Mouse (Mus musculus) forebrain, embryonic 11.5 days (tissue): ENCODE data around the gene E2f2. TPM values are rescaled to one million over a fixed set of nuclear protein-coding genes. Genes with fewer than 3 reads are reported as not detected.

Experiments used
- ATAC-seq: fragments of 200-750 bp; cut with Nextera tagmentation; replicated peaks from 2 replicates; pipeline ENCODE4 v1.8.0; 2017; ENCODE audit warnings: moderate TSS enrichment; ENCODE audit not compliant: low FRiP score
- DNase-seq: peaks from one replicate; pipeline ENCODE4 v3.0.0-alpha.2; 2017; ENCODE audit warnings: low spot score
- H3K27ac ChIP-seq: fragments of 300-500 bp; sonication (generic); 2 replicates; pipeline ENCODE4 v1.5.1; 2014; ENCODE audit warnings: low read depth, low read length
- H3K27me3 ChIP-seq: fragments of 300-500 bp; sonication (generic); 2 replicates; pipeline ENCODE4 v1.6.1; 2014; ENCODE audit warnings: mild to moderate bottlenecking, low read length, mixed read lengths; ENCODE audit not compliant: control insufficient read depth, insufficient read depth
- H3K36me3 ChIP-seq: fragments of 300-500 bp; sonication (generic); 2 replicates; pipeline ENCODE4 v1.6.1; 2014; ENCODE audit warnings: mild to moderate bottlenecking, low read length, moderate library complexity, mixed read lengths; ENCODE audit not compliant: control insufficient read depth, insufficient read depth
- H3K4me1 ChIP-seq: fragments of 300-500 bp; sonication (generic); replicated peaks from 2 replicates; pipeline ENCODE4 v1.6.1; 2014; ENCODE audit warnings: low read length, mixed read lengths; ENCODE audit not compliant: control insufficient read depth, insufficient read depth
- H3K4me2 ChIP-seq: fragments of 300-500 bp; sonication (generic); 2 replicates; pipeline ENCODE4 v1.6.1; 2014; ENCODE audit warnings: low read depth, mild to moderate bottlenecking, low read length, moderate library complexity, mixed read lengths; ENCODE audit not compliant: severe bottlenecking
- H3K4me3 ChIP-seq: fragments of 300-500 bp; sonication (generic); 2 replicates; pipeline ENCODE4 v1.5.1; 2014; ENCODE audit warnings: low read depth, low read length
- H3K9ac ChIP-seq: fragments of 300-500 bp; sonication (generic); 2 replicates; pipeline ENCODE4 v1.6.1; 2014; ENCODE audit warnings: low read length
- H3K9me3 ChIP-seq: fragments of 300-500 bp; sonication (generic); 2 replicates; pipeline ENCODE4 v1.6.1; 2016; ENCODE audit warnings: low read length, mixed read lengths; ENCODE audit not compliant: control insufficient read depth
- WGBS: fragments of 180-500 bp; shearing (Covaris S2); extraction: QIAGEN DNeasy Blood & Tissue Kit; methylation state at CpG from one replicate; pipeline ENCODE4 v1.1.7; 2014; 5-methylcytosine and 5-hydroxymethylcytosine counted together
- polyA plus RNA-seq: library from polyadenylated mRNA; unstranded; fragments of >200 nt; fragmentation: Nextera tagmentation; extraction: Ambion mirVana; gene quantifications from 2 replicates; pipeline ENCODE4 v1.2.1, GENCODE M21; 2014

E2f2 gene
- polyA plus RNA-seq, 1 experiment from 2014 or later = 10.2 TPM

DNA sequence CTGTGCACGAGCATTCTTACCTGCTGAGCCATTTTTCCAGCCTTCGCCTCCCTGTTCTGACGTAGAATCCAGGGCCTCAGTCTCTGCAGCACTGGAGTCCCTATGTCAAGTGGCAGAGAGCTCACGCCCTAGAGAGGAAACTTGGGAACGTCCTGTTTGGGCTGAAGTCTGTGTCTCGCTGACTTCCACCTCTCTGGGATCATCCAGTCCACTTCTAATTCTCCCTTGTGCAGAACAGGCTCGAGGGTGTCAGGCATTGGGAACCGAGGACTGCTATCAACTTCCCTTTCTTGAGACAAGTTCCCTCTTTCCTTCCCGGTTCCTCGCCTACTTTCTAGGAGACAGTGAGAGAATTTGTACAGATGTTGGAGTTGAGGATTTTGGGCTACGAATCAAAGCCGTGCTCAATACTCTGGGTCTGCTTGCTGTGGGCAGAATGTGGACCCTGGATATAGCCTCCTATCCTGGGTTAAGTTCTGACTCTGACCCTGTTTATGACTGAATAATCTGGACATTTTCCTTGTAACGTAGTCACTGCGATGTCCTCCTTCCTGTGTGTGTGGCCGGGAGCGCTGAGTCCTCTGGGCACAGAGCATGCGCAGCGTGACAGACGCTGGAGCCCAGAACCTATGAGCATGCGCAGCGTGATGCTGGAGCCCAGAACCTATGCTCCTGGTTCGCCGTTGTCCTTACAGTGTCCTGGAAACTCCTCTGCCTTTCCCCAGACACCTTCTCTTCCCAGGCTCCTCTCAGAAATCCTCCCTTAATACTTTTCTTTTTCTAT lies 52.7 kb downstream of the E2f2 start:
- WGBS = 82% methylated on average over 23 of the region's 23 CpGs
- no peak overlapping the region for H3K4me3 ChIP-seq
- no peak overlapping the region for H3K9ac ChIP-seq
- no peaks in the 10 kb centered on the region for H3K36me3 ChIP-seq
- no peak for DNase-seq
- no peak overlapping the region for H3K4me2 ChIP-seq
- no peaks in the 10 kb centered on the region for H3K27me3 ChIP-seq
- ATAC-seq = no peak
- H3K9me3 ChIP-seq = no peaks in the 10 kb centered on the region
- H3K27ac ChIP-seq = peak overlapping the region; percentile 50
- H3K4me1 ChIP-seq = peaks cover 15% of the 10 kb centered on the region

DNA sequence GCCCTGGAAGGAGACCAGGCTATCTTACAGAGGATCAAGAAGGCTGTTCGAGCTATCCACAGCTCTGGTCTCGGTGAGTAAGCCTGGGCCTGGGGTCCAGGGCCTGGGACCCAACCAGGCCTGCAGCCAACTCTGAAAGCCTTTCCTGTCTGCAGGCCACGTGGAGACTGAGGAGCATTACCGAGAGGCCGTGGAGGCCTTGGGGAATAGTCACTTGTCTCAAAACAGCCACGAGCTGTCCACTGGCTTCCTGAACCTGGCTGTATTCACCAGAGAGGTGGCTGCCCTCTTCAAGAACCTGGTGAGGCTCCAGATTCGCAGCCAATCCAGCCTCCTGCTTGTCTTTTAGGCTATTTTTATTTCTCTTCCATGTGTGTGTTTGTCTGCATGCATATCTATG lies 55.2 kb downstream of the E2f2 start:
- ATAC-seq (no peak), DNase-seq (no peak)
- Histone ChIP-seq H3K4me3 (no peak overlapping the region), H3K27me3 (no peaks in the 10 kb centered on the region), H3K4me2 (no peak overlapping the region), H3K27ac (no peak overlapping the region), H3K9ac (no peak overlapping the region), H3K9me3 (no peaks in the 10 kb centered on the region), H3K36me3 (no peaks in the 10 kb centered on the region), H3K4me1 (peaks cover 9% of the 10 kb centered on the region)
- 92% methylated on average over 7 of the region's 7 CpGs for WGBS

DNA sequence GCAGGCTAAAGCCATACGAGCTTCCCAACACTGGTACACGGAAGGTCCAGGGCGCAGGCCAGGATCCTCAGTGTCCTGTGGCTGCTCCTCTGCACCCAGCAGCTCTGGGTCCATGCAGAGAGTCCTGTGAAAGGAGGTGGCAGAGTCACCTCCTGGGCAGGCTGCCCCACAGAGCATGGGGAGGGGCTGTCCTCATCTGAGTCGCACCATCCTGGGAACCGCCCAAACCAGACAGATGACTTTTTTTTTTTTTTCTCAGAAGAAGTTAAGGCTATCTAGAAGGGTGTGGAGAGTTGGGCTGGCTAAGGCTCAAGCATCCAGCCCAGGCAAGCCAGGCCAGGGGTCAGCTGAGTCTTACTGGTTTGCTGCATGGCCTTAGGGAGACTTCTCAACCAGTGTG lies 56.4 kb downstream of the E2f2 start:
- Histone ChIP-seq H3K9me3 (no peaks in the 10 kb centered on the region), H3K4me3 (no peak overlapping the region), H3K4me2 (no peak overlapping the region), H3K36me3 (no peaks in the 10 kb centered on the region), H3K27ac (no peak overlapping the region), H3K9ac (no peak overlapping the region), H3K4me1 (peaks cover 9% of the 10 kb centered on the region), H3K27me3 (no peaks in the 10 kb centered on the region)
- 86% methylated on average over 5 of the region's 5 CpGs for WGBS
- no peak for ATAC-seq
- DNase-seq = no peak

DNA sequence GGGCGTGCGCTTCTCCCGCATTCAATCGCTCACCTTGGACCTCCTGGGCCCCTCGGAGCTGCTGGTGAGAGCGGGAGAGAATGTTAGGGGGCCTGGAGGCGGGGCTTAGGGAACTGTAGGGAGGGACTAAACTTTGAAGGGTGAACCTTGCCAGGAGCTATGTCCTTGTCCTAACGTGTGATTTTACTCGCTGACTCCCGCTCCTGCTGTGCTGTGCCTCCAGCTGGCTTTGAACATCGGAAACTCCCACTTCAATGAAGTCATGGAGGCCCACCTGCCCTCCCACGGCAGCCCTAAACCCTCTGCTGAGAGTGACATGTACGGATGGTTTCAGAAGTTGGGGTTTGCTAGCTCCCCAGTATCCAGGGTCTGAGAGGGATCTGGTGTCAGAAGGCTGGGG lies 66.5 kb downstream of the E2f2 start:
- no peak for DNase-seq
- H3K4me1 ChIP-seq = no peaks in the 10 kb centered on the region

DNA sequence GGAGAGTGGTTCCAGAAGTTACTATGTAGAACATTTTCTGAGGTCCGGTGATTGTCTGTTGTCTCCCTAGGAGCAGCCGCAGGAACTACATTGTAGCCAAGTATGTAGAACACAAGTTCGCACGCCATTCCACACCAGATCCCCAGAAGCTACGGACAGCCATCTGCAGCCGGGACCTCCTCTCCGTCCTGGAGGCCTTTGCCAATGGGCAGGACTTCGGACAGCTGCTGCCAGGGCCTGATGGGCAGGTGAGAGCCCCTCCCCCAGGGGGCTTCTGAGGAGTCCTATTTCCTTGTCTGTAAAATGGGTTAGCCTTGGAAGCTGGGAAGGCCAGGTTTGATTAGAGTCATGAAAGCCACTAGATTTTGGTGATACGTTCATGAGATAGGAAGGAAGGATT lies 66.9 kb downstream of the E2f2 start:
- ATAC-seq (no peak), DNase-seq (no peak)
- no peaks in the 10 kb centered on the region for H3K4me1 ChIP-seq
- H3K27ac ChIP-seq = no peak overlapping the region
- 71% methylated on average over 9 of the region's 9 CpGs for WGBS
- H3K9me3 ChIP-seq = no peaks in the 10 kb centered on the region
- no peak overlapping the region for H3K9ac ChIP-seq
- H3K36me3 ChIP-seq = no peaks in the 10 kb centered on the region
- peaks cover 15% of the 10 kb centered on the region for H3K27me3 ChIP-seq
- H3K4me2 ChIP-seq = no peak overlapping the region
- no peak overlapping the region for H3K4me3 ChIP-seq

More for the DNA sequence above, 66.5 kb downstream of the E2f2 start:
- no peaks in the 10 kb centered on the region for H3K36me3 ChIP-seq
- no peaks in the 10 kb centered on the region for H3K9me3 ChIP-seq
- 18% methylated on average over 13 of the region's 13 CpGs for WGBS
- H3K9ac ChIP-seq = no peak overlapping the region
- peak overlapping the region; percentile 5; the same call in 1 of the 2 replicates for H3K4me2 ChIP-seq
- peaks cover 15% of the 10 kb centered on the region for H3K27me3 ChIP-seq
- no peak overlapping the region for H3K4me3 ChIP-seq
- no peak for ATAC-seq
- H3K27ac ChIP-seq = no peak overlapping the region

DNA sequence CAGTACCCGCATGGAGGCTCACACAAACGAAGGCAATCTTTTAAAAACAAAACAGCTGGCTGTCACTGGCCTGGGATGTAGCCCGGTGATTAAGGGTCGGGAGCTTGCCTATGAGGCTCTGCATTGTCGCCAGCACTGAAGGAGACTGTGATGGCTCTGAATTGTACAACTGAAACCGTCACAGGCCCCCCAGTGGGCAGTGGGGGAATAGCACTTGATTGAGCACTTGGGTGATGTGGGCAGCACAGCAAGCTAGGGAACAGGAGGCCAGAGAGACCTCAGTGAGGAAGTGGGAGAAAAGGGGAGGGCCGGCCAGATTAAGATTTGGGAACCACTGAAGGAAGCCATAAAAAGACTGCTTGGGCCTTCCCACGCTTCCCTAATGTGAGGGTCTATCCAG lies 67.4 kb downstream of the E2f2 start:
- Histone ChIP-seq H3K4me2 (no peak overlapping the region), H3K9ac (no peak overlapping the region), H3K9me3 (no peaks in the 10 kb centered on the region), H3K4me1 (no peaks in the 10 kb centered on the region), H3K27me3 (peaks cover 15% of the 10 kb centered on the region), H3K36me3 (no peaks in the 10 kb centered on the region), H3K4me3 (no peak overlapping the region), H3K27ac (no peak overlapping the region)
- ATAC-seq (no peak), DNase-seq (peak; percentile 87)
- 21% methylated on average over 8 of the region's 8 CpGs for WGBS

DNA sequence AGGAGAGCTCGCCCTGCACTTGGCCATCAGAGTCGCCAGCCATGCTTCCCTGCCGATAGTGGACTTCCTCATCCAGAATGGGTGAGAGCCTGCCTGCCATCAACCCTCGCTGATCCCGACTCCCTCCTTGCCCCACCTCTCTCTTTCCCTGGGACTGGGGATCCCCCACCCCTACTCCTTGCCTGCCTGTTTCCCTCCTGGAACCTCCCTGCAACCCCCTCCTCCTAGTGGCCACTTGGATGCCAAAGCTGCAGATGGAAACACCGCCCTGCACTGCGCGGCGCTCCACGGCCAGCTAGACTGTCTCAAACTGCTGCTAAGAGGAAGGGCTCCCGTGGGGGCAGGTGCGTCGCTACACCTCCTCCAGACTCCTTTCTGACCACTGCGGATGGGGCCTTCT lies 67.9 kb downstream of the E2f2 start:
- peaks cover 18% of the 10 kb centered on the region for H3K27me3 ChIP-seq
- no peak overlapping the region for H3K4me2 ChIP-seq
- 71% methylated on average over 14 of the region's 14 CpGs for WGBS
- DNase-seq (no peak), ATAC-seq (no peak)
- H3K4me3 ChIP-seq = no peak overlapping the region
- H3K9ac ChIP-seq = no peak overlapping the region
- H3K9me3 ChIP-seq = no peaks in the 10 kb centered on the region
- H3K27ac ChIP-seq = no peak overlapping the region
- H3K4me1 ChIP-seq = no peaks in the 10 kb centered on the region
- no peaks in the 10 kb centered on the region for H3K36me3 ChIP-seq

DNA sequence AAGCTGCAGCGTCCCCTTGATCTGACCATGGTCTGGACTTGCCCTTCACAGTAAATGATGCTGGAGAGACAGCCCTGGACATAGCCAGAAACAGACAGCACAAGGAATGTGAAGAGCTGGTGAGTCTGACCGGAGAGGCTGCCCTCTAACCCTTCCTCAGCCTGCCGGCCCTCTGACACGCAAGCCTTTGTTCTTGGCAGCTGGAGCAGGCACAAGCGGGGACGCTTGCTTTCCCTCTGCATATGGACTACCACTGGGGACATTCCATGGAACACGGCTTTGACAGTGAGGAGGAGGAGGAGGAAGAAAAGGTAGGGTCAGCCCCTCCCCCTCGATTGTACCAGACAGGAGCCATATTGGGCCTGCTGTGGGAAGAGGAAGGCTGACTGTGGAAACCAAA lies 68.8 kb downstream of the E2f2 start:
- no peak overlapping the region for H3K4me3 ChIP-seq
- no peaks in the 10 kb centered on the region for H3K9me3 ChIP-seq
- no peak overlapping the region for H3K9ac ChIP-seq
- no peak for DNase-seq
- H3K27me3 ChIP-seq = peaks cover 24% of the 10 kb centered on the region
- no peaks in the 10 kb centered on the region; the same call in 1 of the 2 replicates for H3K4me1 ChIP-seq
- H3K27ac ChIP-seq = no peak overlapping the region
- H3K4me2 ChIP-seq = no peak overlapping the region
- WGBS = 31% methylated on average over 8 of the region's 8 CpGs
- ATAC-seq = no peak; the same call in 1 of the 2 replicates
- no peaks in the 10 kb centered on the region for H3K36me3 ChIP-seq

DNA sequence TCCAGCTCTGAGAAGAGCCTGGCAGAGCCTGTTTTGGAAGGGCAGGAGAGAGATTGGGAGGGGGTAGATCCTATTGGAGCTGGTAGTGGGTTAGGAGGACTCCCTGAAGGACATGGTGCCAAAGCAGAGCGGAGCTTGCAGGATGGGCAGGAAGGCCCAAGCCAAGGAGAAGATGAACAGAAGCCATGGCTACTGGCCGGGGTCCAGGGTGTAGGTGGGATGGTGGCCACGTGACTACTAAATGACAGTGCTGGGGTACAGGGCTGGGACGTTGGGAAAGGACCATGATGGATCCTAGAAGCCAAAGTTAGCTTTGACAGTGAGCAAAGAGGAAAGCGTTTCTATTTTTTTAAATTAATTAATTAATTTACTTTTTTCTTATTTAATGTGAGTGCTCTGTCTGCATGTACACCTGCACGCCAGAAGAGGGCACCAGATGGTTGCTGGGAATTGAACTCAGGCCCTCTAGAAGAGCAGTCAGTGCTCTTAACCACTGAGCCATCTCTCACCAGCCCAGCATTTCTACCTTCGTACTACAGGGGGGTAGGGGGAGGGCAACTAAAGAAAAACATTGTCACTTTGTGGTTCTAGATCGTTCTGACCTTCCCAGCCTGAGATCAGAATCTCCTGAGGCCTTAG lies 70.0 kb downstream of the E2f2 start:
- DNase-seq = no peak

More for the DNA sequence above, 70.0 kb downstream of the E2f2 start:
- H3K4me2 ChIP-seq = no peak overlapping the region
- no peak overlapping the region for H3K27ac ChIP-seq
- 47% methylated on average over 8 of the region's 8 CpGs for WGBS
- no peak for ATAC-seq
- H3K4me1 ChIP-seq = peaks cover 10% of the 10 kb centered on the region
- no peaks in the 10 kb centered on the region for H3K36me3 ChIP-seq
- H3K4me3 ChIP-seq = no peak overlapping the region
- H3K27me3 ChIP-seq = peaks cover 36% of the 10 kb centered on the region
- H3K9ac ChIP-seq = no peak overlapping the region
- H3K9me3 ChIP-seq = no peaks in the 10 kb centered on the region
